Mouse (Mus musculus): Measurements from ENCODE around the gene Cog8.

Cog8 gene

DNA sequence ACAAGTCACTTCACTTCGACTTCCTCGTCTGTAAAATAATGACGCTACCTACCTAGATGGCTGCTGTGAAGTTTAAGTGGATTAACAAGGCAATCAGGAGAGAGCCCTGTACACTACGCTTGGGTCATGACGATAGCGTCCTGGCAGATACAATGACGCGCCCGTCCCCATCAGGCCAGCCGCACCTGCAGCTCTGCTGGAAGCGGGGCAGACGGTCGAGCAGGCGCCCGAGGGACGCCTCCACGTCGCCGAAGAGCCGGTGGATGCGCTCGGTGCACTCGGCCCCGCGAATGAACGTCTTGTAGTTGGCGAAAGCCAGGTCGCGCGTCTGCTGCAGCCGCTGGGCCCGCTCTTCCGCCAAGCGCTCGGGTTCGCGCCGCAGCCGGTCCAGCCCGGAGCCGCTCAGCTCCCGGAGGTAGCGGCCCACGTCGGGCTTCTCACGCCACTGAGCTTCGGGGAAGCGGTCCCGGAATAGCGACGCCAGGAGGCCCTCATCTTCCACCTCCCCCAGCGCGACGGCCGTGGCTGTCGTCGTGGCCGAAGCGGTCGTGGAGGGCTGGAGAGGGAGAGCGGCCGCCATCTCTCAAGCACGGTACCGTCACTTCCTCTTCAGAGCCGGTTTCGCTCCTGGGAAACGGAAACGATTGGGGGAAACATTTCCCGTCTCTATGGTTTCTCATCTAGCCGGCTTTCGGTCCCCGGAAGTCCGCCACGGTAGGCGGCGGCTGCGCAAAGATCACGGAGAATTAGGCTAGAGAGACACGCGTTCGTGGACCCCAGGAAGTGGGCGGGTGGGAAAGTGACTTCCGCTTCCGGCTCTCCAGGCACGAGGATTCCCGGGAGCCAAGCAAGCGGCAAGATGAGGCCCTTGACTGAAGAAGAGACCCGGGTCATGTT, at the start of gene Cog8, which contains the start of gene Nip7:
Cog8 (minus strand) TSS at position 614 of the 897 bp plus-strand sequence.
Nip7 (plus strand) TSS at position 802 of the 897 bp plus-strand sequence.
- DNase-seq: peak; percentile 93

DNA sequence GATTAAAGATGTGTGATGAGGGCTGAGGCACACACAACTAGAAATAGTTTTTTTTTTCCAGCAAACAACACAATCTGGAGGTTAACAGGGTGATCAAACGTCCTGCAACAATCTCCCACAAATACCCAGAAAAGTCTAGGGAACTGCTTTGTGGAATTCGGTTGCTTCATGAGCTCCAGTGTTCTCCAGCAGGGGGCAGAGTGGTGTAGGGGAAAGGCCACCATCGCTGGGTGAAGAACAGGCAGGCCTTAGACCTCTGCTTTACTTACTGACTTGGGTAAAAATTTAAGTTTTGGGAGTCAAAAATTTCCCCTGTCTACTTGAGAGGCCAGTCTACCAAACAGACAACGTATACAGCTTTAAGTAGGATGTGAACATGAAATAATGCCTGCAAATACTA, 48.1 kb upstream of the Cog8 start:
- DNase-seq: peak; percentile 78

DNA sequence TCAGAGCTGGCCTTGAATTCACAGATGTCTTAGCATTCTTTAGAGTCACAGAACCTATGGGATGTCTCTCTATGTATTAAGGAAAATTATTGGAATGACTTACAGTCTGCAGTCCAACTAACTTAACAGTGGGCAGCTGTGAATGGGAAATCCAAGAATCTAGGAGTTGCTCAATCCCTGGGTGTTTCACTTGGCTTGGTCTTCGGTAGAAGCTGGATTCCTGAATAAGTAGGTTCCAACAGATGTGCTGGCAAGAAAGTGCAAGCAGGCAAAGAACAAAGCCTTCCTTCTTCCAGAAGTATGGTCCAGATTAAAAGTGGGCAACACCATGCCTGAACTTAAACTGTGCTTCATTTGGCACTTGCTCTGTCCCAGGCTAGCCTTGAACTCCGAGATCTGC, 44.1 kb upstream of the Cog8 start:
- no peak for DNase-seq

DNA sequence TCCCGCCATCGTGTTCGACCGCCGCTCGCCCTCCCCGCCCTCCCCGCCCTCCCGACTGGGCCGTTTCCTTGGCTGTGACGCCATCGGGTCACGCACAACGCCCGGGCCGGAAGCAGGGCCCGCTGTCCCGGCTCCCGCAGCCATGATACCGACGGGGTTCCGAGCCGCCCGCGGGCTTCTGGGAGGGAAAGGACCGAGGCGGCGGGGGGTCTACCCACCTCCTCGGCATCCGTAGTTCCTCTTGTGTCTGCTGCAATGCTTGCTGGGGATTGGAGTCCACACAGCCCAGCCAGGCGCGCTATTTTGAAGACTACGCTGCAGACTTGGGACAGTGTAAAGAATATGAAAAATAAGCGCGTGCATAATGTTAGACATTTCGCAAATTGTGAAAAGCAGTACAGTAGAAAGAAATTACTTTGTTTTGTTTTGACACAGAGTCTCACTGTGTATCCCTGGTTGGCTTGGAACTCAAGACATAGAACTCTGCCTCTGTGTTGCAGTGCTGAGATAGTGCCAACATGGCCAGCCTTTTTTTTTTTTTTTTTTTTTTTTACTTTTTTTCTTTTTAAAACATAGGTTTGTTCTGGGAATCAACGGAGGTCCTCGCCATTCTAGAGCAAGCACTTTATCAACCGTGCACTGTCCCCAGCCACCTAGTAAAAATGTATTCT, 40.0 kb upstream of the Cog8 start, which contains the start of gene Terf2:
Terf2 (minus strand) TSS at position 182 of the 671 bp plus-strand sequence.
- DNase-seq: peak; percentile 91

DNA sequence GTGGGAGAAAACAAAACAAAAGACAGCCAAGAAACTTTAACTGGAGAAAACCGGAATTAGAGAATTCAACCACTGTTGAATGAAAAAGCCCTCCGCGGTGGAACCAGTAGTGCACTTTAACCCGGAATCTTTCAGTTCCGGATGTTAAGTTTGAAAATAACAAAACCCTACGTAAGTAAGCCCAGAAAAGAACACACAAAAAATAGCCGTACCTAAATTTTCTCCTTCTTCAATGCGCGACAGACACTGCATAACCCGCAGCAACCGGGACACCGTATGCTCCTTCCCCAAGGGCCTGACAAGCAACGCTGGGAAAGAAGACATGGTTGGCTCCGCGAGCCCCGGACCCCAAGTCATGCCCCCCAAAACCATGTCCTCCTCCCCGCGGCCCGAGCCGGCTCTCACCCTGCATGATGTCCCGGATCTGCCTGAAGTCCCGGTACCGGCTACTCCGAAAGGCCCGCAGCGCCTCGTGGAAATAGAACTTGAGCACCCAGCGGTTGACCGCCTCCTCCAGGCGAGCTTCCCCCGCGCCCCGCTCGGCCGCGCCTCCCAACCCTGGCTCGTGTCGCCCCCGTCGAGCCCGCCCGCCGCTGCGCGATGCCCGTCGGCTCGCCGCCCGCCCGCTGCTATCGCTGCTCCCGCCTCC, 39.4 kb upstream of the Cog8 start:
- no peak for DNase-seq

DNA sequence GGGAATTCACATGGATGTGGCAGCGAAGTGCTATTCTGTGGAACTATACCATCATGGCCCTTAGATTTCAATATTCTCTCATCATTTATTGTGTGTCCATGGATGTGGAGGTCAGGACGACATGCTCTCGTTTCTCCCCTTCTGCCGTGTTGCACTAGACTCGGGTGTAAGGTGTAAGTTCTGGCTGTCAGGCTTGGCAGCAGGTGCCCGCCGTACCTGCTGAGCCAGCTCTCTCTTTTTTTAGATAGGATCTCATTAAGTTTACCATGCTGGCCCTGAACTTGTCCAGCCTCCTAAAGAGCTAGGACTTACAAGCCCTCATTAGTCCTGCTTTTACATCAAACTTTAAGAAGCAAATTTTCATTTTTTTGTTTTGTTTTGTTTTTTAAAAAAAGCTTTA, 34.0 kb upstream of the Cog8 start:
- no peak for DNase-seq

DNA sequence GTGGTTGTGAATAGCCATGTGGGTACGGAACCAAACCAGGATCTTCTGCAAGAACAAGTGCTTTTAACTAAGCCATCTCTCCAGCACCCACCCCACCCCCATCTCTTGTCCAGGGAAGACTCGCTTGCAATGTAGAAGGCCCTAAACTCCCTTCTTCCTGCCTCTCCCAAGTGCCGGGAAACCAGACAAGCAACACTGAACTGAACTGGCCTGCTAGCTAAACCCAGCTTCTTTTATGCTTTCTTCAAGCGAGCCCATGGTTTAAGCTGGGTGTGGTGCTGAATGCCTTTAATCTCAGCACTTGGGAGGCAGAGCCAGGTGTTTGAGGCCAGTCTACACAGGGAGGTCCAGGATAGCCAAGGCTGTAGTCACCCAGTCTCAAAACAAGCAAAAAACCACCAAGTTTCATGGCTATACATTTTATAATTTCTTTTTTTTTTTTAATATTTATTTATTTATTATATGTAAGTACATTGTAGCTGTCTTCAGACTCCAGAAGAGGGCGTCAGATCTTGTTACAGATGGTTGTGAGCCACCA, 32.1 kb upstream of the Cog8 start:
- DNase-seq: no peak

DNA sequence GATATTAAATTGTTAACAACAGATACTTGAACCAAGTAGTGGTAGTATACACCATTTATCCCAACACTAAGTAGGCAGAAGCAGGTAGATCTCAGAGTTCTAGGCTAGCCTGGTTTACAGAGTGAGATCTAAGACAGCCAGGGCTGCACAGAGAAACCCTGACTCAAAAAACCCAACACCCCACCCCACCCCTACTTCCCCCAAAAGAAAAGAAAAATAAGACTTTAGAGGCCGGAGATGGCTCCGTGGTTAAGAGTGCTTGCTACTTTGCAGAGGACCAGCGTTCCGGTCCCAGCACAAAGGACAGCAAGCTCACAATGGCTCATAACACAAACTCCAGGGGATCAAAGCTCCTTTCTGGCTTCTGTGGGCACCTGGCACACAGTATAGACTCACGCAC, 29.5 kb upstream of the Cog8 start:
- DNase-seq: no peak

DNA sequence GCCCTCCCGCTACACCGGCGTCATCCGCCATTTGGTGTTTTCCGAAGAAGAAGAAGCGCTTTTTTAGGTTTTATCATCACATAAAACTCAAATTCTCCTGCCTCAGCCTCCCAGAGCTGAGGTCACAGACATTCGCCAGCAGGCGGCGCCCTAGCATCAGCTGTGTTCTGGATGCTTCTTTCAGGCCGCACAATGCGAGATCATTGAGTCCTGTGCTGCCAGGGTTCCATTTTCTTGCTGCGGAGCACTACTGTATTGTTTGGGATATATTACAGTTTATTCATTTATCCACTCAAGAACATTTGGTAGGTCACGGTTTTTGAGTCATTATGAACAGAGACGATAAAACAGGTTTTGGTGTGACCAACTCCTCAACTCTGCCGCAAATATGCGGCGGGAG, 28.9 kb upstream of the Cog8 start:
- DNase-seq: peak; percentile 33

DNA sequence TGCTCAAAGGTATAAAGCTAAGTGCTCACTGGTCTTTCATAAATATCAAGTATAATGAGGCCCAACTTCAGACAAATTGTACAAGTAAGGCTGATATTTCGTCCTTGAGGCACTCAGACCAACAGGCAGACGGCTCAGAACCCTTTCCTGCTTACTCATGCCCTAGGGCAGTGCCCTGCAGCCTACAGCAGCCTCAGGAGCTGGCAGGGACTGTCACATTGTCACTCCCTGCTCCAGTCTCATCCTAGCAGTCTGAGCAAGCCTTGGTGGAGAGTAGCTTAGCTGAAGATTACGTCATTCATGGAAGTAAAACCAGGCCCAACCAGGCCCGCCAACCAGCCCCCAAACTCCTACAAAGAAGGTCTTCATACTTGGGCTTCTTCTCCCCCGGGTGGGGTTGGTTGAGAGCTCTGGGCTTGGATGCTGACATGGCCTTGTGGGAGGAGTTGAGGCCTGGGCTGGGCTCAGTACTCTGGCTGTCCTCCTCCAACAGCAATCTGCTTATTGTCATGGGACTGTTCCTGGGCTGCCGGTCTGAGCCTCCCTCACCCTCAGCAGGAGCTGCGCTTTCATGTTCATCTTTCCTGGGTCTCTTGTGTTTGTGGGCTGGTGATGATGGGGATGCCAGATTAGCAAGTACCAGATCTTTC, 19.9 kb upstream of the Cog8 start:
- no peak for DNase-seq

DNA sequence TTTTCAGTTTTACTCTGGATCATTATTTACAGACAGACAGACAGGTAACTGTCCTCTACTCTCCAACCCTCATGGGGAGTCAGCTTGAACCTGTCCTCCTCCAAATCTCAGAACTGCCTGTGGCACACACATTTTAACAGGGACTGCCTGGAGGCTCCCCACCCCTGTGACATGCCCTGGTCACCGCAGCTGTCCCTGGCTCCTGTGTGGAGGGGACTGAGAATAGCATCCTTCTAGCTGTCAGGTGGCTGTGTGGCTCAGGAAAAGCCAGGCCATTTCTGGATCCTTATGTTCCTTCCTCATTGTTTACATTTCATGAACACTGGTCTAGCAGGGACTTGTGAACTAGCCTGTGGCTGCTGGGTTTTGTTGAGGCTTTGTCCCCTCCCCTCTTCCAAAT, 17.6 kb upstream of the Cog8 start:
- DNase-seq: no peak

DNA sequence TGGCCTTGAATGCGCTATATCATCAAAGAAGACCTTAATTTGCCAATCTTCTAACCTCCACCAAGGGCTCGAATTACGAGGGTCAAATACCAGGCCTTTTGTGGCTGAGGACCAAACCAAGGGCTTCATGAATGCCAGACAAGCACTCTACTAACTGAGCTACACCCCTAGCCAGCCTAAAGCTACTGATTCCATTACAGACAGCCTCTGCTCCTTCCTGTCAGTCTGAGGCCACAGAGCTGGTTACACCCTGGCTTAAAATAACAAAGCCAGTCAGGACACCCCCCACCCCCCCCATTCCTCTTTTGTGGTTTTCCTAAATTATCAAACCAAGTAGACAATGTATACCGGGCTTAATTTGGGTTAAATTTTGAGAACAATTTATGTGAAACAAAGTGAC, 17.2 kb upstream of the Cog8 start:
- no peak for DNase-seq

DNA sequence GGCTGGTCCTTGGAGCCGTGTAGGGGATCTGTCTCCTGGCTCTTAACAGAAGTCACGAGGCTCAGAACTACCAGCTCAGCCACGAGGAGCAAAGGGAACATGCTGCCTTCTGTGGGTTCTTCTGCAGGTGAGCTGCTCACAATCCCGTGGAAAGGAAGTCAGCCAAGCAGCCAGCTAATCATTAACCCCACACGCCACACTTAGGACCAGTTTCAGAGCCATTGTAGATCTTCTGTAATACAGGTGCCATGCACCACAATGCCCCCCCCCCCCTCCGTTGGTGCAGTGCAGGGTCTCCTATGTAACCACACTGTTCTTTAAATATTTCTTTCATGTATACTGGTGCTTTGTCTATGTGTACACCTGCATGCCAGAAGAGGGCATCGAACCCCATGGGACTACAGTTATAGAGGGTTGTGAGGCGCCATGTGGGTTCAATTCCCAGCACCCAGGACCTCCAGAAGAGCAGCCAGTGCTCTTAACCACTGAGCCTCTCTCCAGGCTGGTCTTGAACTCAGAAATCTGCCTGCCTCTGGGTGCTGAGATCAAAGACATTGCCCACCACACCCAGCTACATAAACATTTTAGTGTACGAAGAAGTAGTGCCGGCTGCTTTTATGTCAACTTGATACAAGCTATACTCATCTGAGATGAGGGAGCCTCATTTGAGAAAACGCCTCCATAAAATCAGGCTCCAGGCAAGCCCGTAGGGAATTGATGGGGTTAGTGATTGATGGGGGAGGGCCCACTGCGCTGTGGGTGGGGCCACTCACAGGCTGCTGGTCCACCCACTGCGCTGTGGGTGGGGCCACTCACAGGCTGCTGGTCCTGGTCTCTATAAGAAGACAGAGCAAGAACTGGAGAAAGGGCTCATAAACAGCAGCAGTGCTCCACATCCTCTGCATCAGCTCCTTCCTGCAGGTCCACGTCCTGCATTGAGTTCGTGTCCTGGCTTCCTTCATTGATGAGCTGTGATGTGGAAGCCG, 9.3 kb upstream of the Cog8 start, which contains the start of gene Tmed6:
Tmed6 (minus strand) TSS at position 134 of the 986 bp plus-strand sequence.
- no peak for DNase-seq

DNA sequence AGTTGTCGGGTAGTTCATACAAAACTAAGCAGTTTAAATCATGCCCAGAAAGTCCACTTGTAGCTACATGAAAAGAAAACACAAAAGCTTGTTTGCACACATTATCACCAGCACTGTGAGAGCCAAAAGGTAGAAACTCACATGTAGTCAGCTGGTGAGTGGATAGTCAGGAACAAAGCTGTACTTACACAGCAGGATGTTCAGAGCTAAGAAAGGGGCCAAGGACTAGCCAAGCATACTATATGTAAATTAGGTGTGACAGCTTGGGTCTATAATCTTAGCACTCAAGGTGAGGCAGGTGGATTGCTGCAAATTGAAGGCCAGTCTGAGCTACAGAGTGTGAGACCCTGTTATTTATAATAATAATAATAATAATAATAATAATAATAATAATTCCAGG, 6.1 kb upstream of the Cog8 start:
- no peak for DNase-seq

DNA sequence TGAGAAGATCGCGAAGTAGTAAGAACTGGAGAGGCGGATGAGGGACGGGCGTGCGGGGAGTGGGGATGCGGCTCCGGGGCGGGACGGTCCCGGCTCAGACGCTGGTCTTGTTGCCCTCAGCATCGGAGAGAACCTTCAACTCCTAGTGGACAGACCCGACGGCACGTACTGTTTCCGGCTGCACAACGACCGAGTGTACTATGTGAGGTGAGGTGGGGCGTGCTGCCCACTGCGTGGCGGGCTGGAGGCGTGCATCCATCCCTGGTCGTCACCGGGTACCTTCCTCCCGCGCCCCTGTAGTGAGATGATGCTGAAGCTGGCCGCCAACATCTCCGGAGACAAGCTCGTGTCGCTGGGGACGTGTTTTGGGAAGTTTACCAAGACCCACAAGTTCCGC, 482 bp upstream of the Cog8 start:
- DNase-seq: peak; percentile 6

DNA sequence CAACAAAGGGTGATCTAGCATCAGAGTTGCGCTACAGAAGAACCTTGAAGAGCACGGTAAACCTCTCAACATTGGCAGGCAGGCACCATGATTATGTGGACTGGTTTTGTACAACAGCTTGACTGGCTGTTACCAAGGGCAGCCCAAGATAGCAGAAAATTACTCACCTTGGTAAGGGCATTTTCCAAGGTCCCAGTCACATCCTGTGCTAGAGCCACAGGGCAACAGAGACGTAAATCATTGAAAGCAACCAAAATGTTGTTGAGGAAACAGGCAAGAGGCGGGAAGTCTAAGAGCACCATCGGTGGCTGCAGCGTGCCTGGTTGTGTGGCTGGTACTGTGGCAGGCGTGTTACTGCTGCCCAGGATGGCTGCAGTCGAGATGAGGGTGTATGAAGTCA, 4.4 kb downstream of the Cog8 start:
- DNase-seq: no peak

DNA sequence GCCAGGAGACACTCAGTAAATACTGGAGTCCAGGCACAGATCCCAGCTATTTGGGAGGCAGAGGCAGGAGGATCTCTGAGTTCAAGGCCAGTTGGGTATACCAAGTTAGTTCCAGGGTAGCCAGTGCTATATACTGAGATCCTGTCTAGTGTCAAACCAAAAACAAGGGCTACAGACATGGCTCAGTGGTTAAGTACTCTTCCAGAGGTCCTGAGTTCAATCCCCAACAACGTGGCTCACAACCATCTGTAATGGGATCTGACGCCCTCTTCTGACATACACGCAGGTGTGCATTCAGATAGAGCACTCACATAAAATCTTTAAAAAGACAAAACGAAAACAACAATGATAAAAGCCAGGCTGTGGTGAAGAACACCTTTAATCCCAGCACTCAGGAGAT, 7.0 kb downstream of the Cog8 start:
- DNase-seq: no peak

DNA sequence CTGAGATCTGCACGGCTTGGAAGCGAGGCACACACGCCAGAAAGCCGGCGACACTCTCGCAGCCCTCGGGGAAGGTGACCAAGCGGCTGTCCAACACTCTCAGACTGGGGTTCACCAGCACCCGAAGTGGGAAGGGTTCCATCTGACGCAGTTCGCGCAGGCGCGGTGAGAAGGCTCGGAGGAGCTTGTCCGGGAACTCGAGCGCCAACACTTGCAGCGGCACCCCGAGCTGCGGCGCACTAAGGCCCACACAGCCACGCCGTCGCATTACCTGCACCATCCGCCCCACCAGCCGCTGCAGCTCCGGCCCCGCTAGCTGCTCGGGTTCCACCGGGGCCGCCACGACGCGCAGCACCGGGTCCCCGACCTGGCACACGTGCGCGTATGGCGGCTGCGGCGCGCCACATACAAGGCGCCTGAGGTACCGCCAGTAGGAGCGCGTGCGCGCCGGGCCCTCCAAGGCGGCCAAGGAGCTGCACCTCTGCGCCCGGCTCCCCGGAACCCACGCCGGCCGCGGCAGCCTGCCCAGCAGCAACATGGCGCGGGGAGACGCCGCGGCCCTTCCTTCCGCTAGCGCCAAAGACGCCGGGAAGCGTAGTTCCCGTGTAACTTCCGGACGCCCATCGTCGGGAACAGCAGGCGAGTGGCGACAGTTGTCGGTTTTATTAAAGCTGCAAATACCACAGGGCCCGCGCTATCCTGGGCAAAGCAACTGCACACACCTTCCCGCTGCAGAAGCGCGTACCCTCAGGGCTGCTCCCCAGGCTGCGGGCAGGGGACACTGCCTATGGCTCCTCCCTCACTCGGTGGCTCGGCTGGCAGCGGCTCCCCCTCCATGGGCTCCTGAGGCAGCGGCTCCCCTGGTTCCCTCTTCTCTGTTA, 8.2 kb downstream of the Cog8 start, which contains the start of gene Pdf:
Pdf (minus strand) TSS at position 554 of the 881 bp plus-strand sequence.
- peak; percentile 81 for DNase-seq

DNA sequence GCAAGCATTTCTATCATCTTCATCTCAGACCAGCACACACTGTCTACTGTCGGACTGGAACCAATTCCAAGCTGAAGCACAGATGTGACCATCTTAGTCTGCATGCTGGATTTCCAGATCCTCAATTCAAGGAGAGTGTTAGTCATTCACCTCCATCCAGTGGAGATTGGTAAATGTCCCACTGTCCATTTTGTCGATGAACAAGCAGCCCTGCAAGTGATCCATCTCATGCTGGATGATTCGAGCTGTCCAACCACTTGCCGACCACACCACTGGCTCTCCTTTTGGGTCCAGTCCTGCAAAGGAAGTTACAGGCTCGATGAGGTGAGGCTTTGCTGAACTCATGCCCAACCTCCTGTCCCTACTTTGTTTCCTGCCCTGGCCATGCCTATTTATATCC, 9.5 kb downstream of the Cog8 start:
- DNase-seq: no peak

DNA sequence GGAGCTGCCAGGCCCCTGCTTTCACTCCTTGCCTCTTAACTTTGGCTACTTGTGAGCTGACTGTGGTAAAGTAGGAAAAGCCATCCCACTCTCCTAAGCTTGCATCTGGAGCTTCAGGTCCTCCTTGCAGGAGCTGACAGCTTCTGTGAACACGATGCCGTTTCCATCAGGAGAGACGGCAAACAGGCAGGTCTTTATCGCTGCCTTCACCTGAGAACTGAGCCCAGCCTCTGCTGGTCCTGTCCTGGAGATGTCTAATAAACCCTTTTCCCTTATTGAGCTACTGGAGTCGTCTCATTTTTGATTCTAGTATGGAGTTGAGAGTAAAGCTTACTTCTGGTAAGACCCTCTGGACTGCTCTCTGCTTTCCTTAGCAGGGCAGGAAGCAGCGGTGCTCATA, 11.0 kb downstream of the Cog8 start:
- no peak for DNase-seq

All from thymus, postnatal 25 days (tissue).